Mouse (Mus musculus) ES-E14 (cell line): ENCODE results near the gene Tmem260.

Experiments
- CHD2 ChIP-seq: IDR thresholded peaks from 2 replicates; pipeline ENCODE4 v1.6.1; 2014; ENCODE audit warnings: mild to moderate bottlenecking, low read depth, low read length, inconsistent platforms
- ZC3H11A ChIP-seq: IDR thresholded peaks from 2 replicates; pipeline ENCODE4 v1.6.1; 2012; ENCODE audit warnings: low read depth, mild to moderate bottlenecking, inconsistent platforms, low read length, borderline replicate concordance
- ZNF384 ChIP-seq: IDR thresholded peaks from 2 replicates; pipeline ENCODE4 v1.6.1; 2012; ENCODE audit warnings: low read depth, low read length, inconsistent platforms

DNA sequence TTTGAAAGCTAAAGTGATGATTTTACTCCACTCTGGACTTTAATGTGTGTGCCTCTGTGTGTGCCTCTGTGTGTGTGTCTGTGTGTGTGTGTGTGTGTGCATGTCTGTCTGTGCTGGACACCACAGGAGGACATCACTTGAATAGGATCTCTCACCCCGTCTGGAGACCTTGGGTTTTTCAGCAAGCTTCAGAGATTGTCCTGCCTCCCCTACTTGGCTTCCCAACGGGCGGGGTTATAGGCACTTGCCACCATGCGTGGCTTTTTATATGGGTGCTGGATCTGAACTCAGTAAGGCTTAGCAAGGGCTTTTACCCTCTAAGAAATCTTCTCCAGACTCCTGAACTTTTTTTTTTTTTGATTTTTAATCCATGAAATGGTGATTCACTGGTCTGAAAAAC, 23.5 kb upstream of the Tmem260 start:
- TF ChIP-seq CHD2 (no peak), ZNF384 (no peak), ZC3H11A (no peak)
